Mouse (Mus musculus): ENCODE data around the gene Kank1. TPM values are rescaled to one million over a fixed set of nuclear protein-coding genes. Genes with fewer than 3 reads are reported as not detected.

The Kank1 gene
- polyA plus RNA-seq (2015; fragmentation: Nextera tagmentation; extraction: Ambion mirVana): 7.6 and 8.3 TPM in 2 replicates

DNA sequence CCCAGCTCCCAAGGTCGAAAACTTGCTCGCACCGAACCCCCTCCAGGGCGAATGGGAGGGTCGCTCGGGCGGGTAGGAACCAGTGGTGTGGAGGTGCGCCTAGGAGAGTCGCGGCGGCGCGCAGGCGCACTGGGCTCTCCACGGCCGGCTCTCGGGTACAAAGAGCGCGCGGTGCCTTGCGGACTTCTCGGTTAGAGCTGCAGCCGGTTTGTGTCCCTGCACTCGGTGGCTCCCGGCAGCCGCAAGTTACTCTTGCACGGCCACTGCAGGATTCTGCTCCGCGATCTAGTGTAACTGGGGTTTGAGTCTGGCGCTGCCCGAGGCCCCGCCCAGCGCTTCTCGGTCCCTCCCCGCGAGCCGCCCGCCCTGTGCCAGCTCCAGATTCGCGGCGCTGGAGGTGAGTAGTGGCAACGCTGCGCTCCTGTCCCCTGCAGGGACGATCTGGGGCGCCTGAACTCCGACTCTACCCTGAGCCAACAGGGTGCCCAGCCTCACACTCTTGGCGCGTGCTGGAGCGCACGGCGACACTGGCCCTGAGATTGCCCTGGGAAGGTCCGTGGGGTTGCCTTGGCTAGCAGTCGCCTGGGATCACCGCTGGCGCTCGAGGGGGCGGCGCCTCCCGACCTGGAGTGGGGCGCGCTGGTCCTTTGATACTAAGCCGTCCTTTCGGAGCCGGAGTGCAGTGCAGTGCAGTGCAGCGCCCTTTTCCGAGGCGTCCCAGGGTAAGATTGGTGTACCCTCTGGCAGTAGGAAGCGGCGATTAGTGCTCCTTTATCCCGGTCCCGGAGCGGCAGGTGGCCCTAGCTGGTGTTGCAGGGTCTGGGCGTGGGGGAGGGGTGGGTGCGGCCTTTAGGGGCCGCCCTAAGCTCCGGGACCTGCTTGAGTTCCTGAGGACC, at the start of gene Kank1:
Gene Kank1 (plus strand): TSS at position 380 of the 896 bp plus-strand sequence.
- peak; percentile 54 for ATAC-seq (ENCODE audit: low read depth)
- H3K4me1 ChIP-seq (ENCODE audit: control insufficient read depth, low read depth, low read length): no peaks in the 10 kb centered on the region; the same call in 1 of the 2 replicates
- peak within 1 kb of the TSS; percentile 70 for H3K4me2 ChIP-seq (ENCODE audit: low read depth, low read length)
- no peaks in the 10 kb centered on the region for H3K36me3 ChIP-seq (ENCODE audit: control insufficient read depth, insufficient read depth)
- H3K9ac ChIP-seq (ENCODE audit: low read depth, low read length): peak within 1 kb of the TSS; percentile 34; the same call in 1 of the 2 replicates
- H3K27ac ChIP-seq (ENCODE audit: low read length): no peak within 1 kb of the TSS
- under 1% methylated on average over 76 of the region's 76 CpGs for WGBS (ENCODE audit: insufficient replicate concordance)
- H3K9me3 ChIP-seq (replicated peaks; ENCODE audit: control insufficient read depth, low read length): no peaks in the 10 kb centered on the region
- peak within 1 kb of the TSS; percentile 60 for H3K4me3 ChIP-seq (ENCODE audit: low read depth, low read length)
- peaks cover 38% of the 10 kb centered on the region for H3K27me3 ChIP-seq (ENCODE audit: control insufficient read depth, insufficient read depth, low read depth, low read length)

- H3K4me3 ChIP-seq (ENCODE audit: low read depth, low read length): no peak overlapping the region
- no peaks in the 10 kb centered on the region for H3K4me1 ChIP-seq (ENCODE audit: control insufficient read depth, low read depth, low read length)
- H3K9ac ChIP-seq (ENCODE audit: low read depth, low read length): no peak overlapping the region
- no peaks in the 10 kb centered on the region; the same call in 1 of the 2 replicates for H3K36me3 ChIP-seq (ENCODE audit: control insufficient read depth, insufficient read depth)
- H3K27me3 ChIP-seq (ENCODE audit: control insufficient read depth, insufficient read depth, low read depth, low read length): no peaks in the 10 kb centered on the region
- no peak overlapping the region for H3K27ac ChIP-seq (ENCODE audit: low read length)
- no peak overlapping the region for H3K4me2 ChIP-seq (ENCODE audit: low read depth, low read length)
- ATAC-seq (ENCODE audit: low read depth): no peak
- no peaks in the 10 kb centered on the region for H3K9me3 ChIP-seq (replicated peaks; ENCODE audit: control insufficient read depth, low read length)
- 73% methylated on average over 18 of the region's 18 CpGs for WGBS (ENCODE audit: insufficient replicate concordance)
These were observed 49.1 kb upstream of the Kank1 start for GRCm38 (mm10) chr19:25187681-25188080.

- ATAC-seq (ENCODE audit: low read depth): no peak
- H3K4me2 ChIP-seq (ENCODE audit: low read depth, low read length): no peak overlapping the region
- H3K4me3 ChIP-seq (ENCODE audit: low read depth, low read length): no peak overlapping the region
- no peaks in the 10 kb centered on the region for H3K4me1 ChIP-seq (ENCODE audit: control insufficient read depth, low read depth, low read length)
- H3K27ac ChIP-seq (ENCODE audit: low read length): no peak overlapping the region
- no peaks in the 10 kb centered on the region for H3K27me3 ChIP-seq (ENCODE audit: control insufficient read depth, insufficient read depth, low read depth, low read length)
- no peaks in the 10 kb centered on the region for H3K9me3 ChIP-seq (replicated peaks; ENCODE audit: control insufficient read depth, low read length)
- H3K9ac ChIP-seq (ENCODE audit: low read depth, low read length): no peak overlapping the region
- WGBS (ENCODE audit: insufficient replicate concordance): 77% methylated on average over 9 of the region's 9 CpGs
- no peaks in the 10 kb centered on the region; the same call in none of the 2 replicates for H3K36me3 ChIP-seq (ENCODE audit: control insufficient read depth, insufficient read depth)
These were observed 43.0 kb upstream of the Kank1 start for GRCm38 (mm10) chr19:25193751-25194150.

DNA sequence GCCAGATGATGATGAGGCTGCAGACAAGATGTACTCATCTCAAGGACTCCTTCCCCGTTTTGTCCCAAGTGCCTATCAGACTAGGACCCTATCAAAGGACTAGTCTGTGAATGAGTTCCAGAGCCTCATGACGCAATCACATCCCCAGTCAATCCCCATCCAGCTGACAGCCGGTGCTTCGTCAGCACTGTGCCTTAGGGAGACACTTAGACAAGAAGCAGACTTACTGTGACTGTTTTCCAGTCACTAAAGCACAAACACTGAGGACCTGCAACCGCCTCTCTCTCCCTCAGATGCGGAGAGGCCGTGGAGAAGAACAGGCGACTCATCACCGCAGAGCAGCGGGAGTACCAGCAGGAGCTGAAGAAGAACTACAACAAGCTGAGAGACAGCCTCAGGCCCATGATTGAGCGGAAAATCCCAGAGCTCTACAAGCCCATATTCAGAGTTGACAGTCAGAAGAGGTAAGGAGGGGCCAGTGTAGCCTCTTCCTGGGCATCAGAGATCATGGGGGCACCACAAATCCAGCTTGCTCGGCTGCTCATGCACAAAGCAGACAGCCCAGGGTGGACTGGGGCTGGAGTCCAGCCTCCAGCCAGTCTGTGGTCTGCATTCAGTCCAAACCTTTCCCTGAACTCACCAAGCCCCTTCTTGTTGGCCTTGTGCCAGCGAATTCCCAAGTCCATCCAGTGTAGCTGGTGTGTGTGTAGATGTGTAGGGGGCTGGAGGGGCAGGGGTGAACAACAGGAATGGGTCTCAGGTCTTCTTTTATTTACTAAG, 36.5 kb upstream of the Kank1 start:
- no peak overlapping the region for H3K9ac ChIP-seq (ENCODE audit: low read depth, low read length)
- 69% methylated on average over 13 of the region's 13 CpGs for WGBS (ENCODE audit: insufficient replicate concordance)

GRCm38 (mm10) chr19:25203077-25203476, 33.7 kb upstream of the Kank1 start:
- 69% methylated on average over 12 of the region's 12 CpGs for WGBS (ENCODE audit: insufficient replicate concordance)
- H3K9me3 ChIP-seq (replicated peaks; ENCODE audit: control insufficient read depth, low read length): no peaks in the 10 kb centered on the region
- peaks cover 3% of the 10 kb centered on the region for H3K36me3 ChIP-seq (ENCODE audit: control insufficient read depth, insufficient read depth)
- ATAC-seq (ENCODE audit: low read depth): no peak
- H3K4me3 ChIP-seq (ENCODE audit: low read depth, low read length): no peak overlapping the region
- no peak overlapping the region for H3K27ac ChIP-seq (ENCODE audit: low read length)
- no peak overlapping the region for H3K9ac ChIP-seq (ENCODE audit: low read depth, low read length)
- H3K4me2 ChIP-seq (ENCODE audit: low read depth, low read length): no peak overlapping the region
- H3K4me1 ChIP-seq (ENCODE audit: control insufficient read depth, low read depth, low read length): no peaks in the 10 kb centered on the region
- H3K27me3 ChIP-seq (ENCODE audit: control insufficient read depth, insufficient read depth, low read depth, low read length): no peaks in the 10 kb centered on the region

More for the DNA sequence above, 36.5 kb upstream of the Kank1 start:
- H3K9me3 ChIP-seq (replicated peaks; ENCODE audit: control insufficient read depth, low read length): no peaks in the 10 kb centered on the region
- H3K27ac ChIP-seq (ENCODE audit: low read length): no peak overlapping the region
- H3K4me3 ChIP-seq (ENCODE audit: low read depth, low read length): no peak overlapping the region
- peaks cover 3% of the 10 kb centered on the region for H3K36me3 ChIP-seq (ENCODE audit: control insufficient read depth, insufficient read depth)
- no peak overlapping the region for H3K4me2 ChIP-seq (ENCODE audit: low read depth, low read length)
- H3K27me3 ChIP-seq (ENCODE audit: control insufficient read depth, insufficient read depth, low read depth, low read length): no peaks in the 10 kb centered on the region
- no peak for ATAC-seq (ENCODE audit: low read depth)
- H3K4me1 ChIP-seq (ENCODE audit: control insufficient read depth, low read depth, low read length): no peaks in the 10 kb centered on the region

DNA sequence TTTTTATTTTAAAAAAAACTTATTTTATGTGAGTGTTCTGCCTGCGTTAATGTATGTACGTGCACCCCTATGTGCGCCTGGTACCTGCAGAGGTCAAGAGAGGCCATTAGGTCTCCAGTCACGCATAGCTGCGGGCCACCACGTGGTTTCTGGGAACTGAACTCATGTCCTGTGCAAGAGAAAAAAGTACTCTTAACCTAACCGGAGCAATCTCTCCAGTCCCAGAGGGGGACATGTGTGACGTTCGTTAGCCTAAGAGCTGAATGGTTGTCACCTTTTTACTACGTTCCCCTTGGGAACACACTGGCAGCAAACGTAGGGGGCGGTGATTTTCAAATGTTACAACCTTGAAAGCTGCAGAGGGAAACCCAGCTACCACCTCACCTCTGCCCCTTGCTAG, 29.8 kb upstream of the Kank1 start:
- 55% methylated on average over 12 of the region's 12 CpGs for WGBS (ENCODE audit: insufficient replicate concordance)

DNA sequence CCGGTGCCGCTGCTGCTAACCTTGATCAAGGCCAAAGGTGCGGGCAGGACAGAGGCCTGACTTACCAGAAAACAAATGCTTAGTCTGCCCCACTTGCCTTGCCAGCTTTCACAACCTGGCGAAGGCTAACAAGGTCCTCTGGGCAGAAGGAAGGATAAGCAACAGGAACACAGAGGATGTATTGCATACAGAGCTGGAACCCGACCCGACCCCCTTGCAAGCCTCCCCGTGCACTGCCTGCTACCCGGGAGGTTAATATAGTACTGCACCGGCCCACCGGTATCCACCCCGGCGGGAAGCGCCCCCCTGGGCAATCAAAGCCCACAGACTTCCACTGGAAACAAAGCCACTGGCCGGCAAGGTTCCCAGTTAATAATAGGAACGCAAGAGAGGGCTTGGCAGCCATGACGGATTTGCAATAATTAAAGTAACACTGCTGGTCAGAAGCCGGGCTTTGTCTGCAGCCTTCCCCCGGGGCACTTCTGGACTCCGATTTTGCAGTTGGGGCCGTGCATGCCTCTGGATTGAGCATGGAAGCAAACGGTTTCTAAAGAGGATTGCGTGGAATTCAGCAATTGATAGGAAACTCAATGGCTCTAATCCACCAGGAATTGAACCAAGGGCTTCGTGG, 28.9 kb upstream of the Kank1 start:
- no peaks in the 10 kb centered on the region; the same call in 1 of the 2 replicates for H3K27me3 ChIP-seq (ENCODE audit: control insufficient read depth, insufficient read depth, low read depth, low read length)
- no peak overlapping the region for H3K4me3 ChIP-seq (ENCODE audit: low read depth, low read length)
- no peaks in the 10 kb centered on the region for H3K4me1 ChIP-seq (ENCODE audit: control insufficient read depth, low read depth, low read length)
- H3K27ac ChIP-seq (ENCODE audit: low read length): no peak overlapping the region
- no peak overlapping the region for H3K4me2 ChIP-seq (ENCODE audit: low read depth, low read length)
- H3K36me3 ChIP-seq (ENCODE audit: control insufficient read depth, insufficient read depth): no peaks in the 10 kb centered on the region
- H3K9ac ChIP-seq (ENCODE audit: low read depth, low read length): no peak overlapping the region
- WGBS (ENCODE audit: insufficient replicate concordance): 24% methylated on average over 23 of the region's 23 CpGs
- no peak for ATAC-seq (ENCODE audit: low read depth)
- H3K9me3 ChIP-seq (replicated peaks; ENCODE audit: control insufficient read depth, low read length): no peaks in the 10 kb centered on the region

More for the DNA sequence above, 29.8 kb upstream of the Kank1 start:
- no peak overlapping the region for H3K27ac ChIP-seq (ENCODE audit: low read length)
- H3K4me2 ChIP-seq (ENCODE audit: low read depth, low read length): no peak overlapping the region
- no peaks in the 10 kb centered on the region for H3K4me1 ChIP-seq (ENCODE audit: control insufficient read depth, low read depth, low read length)
- no peaks in the 10 kb centered on the region for H3K9me3 ChIP-seq (replicated peaks; ENCODE audit: control insufficient read depth, low read length)
- ATAC-seq (ENCODE audit: low read depth): no peak
- H3K27me3 ChIP-seq (ENCODE audit: control insufficient read depth, insufficient read depth, low read depth, low read length): no peaks in the 10 kb centered on the region; the same call in 1 of the 2 replicates
- no peak overlapping the region for H3K4me3 ChIP-seq (ENCODE audit: low read depth, low read length)
- H3K36me3 ChIP-seq (ENCODE audit: control insufficient read depth, insufficient read depth): no peaks in the 10 kb centered on the region
- no peak overlapping the region for H3K9ac ChIP-seq (ENCODE audit: low read depth, low read length)

DNA sequence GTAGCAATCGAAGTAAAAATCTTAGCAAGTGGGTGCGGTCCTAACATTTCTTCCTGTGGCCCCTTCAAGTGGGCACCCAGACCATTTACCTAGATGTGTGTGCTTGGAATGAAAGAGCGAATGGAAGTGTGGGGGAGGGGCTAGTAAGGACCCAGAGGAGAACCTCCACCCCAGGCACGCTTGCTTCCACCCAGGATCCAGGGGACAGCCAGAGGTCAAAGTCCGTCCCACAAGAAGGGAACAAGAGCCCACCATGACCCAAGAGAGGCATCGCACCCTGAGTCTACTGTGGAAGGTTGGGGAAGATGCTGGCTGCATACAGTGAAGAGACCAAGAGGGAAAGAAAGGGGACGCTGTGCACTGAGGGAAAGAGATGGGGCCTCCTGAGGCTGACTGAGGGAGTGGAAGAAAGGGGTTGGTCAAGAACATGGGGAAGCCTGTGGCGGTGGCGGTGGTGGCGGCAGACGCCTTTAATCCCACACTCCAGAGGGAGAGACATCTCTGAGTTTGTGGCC, 28.1 kb upstream of the Kank1 start:
- 58% methylated on average over 11 of the region's 11 CpGs for WGBS (ENCODE audit: insufficient replicate concordance)
- Histone ChIP-seq H3K9me3 (replicated peaks; ENCODE audit: control insufficient read depth, low read length) (no peaks in the 10 kb centered on the region), H3K4me1 (ENCODE audit: control insufficient read depth, low read depth, low read length) (no peaks in the 10 kb centered on the region), H3K27me3 (ENCODE audit: control insufficient read depth, insufficient read depth, low read depth, low read length) (no peaks in the 10 kb centered on the region; the same call in 1 of the 2 replicates), H3K4me2 (ENCODE audit: low read depth, low read length) (no peak overlapping the region), H3K27ac (ENCODE audit: low read length) (no peak overlapping the region), H3K4me3 (ENCODE audit: low read depth, low read length) (no peak overlapping the region), H3K9ac (ENCODE audit: low read depth, low read length) (no peak overlapping the region), H3K36me3 (ENCODE audit: control insufficient read depth, insufficient read depth) (no peaks in the 10 kb centered on the region)
- ATAC-seq (ENCODE audit: low read depth): no peak
